Mouse (Mus musculus): ENCODE measurements at regions not wholly inside any gene's neighbourhood (a gene's known extent, or its start where the extent isn't known, plus 50 kb on each side); places are given as distances from the start of the nearest gene placed in this dataset.
A peak's percentile ranks its signal among the peaks of the same experiment; 100 is the strongest.

DNA sequence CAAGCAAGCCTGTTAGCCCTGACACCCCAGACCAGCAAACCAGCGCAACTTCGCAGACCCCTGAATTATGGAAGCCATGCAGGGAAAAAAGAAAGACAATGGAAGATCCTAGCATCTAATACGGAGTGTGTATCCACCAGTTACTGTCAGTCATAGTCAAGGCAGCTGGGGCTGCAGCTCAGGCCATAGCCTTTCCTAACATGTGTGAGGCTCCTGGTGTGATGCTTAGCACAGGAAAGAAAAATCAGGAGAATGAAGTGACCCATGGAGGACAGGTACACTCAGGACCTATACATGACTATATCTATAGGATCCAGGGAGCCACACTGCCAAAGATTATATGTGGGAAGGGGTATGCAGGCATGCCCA is 136.6 kb downstream of the Ets2 start:
- no peaks in the 10 kb centered on the region for H3K4me1 ChIP-seq (ENCODE audit: control insufficient read depth, insufficient read depth, low read length)
- no peak overlapping the region for H3K4me3 ChIP-seq (ENCODE audit: low read depth, low read length)
- WGBS: 91% methylated on average over 3 of the region's 3 CpGs
- no peak overlapping the region for H3K9ac ChIP-seq (replicated peaks; ENCODE audit: low read length)
- no peaks in the 10 kb centered on the region for H3K36me3 ChIP-seq (replicated peaks; ENCODE audit: control insufficient read depth, insufficient read depth, low read depth, low read length)
- ATAC-seq (replicated peaks; ENCODE audit: insufficient number of reproducible peaks, low FRiP score, low TSS enrichment, low read depth): no peak
- no peak overlapping the region for H3K27ac ChIP-seq (replicated peaks; ENCODE audit: low read depth, low read length)
- no peak overlapping the region for H3K4me2 ChIP-seq (ENCODE audit: low read depth, low read length)
- DNase-seq (ENCODE audit: low spot score): no peak
- H3K27me3 ChIP-seq (ENCODE audit: control insufficient read depth, insufficient read depth, low read length): no peaks in the 10 kb centered on the region
- H3K9me3 ChIP-seq (replicated peaks; ENCODE audit: control insufficient read depth, low read length): no peaks in the 10 kb centered on the region

DNA sequence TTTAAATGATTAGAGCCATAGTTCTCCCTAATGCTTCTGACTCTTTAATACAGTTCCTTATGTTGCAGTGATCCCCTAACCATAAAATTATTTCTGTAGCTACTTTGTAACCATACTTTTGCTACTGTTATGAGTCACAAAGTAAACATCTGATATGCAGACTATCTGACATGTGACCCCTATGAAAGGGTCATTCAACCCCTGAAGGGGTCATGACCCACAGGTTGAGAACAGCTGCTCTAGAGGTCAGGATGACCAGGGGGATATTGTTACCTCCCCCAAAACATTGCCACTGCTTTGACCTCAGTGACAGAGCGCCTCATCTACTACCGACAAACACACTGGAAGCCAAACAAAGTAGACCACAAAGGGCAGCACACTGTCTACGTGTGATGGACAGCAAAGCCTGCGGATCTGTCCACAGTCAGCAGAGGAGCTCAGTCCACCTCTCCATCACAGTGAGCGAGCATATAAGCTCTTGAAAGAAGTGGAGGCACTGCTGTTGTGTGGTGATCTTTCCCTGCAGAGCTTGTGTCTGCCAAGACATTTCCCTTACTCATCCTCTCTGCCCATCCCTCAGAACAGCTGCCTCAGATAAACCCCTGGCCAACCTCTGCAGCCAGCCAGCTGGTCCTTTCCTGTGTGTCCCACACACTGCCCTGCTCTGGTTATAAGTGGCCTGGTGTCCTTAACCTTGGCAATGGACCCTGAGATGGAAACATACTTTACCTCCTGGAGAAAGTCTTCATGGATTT is 136.0 kb downstream of the Ets2 start:
- Histone ChIP-seq H3K9ac (replicated peaks; ENCODE audit: low read length) (no peak overlapping the region), H3K4me2 (ENCODE audit: low read depth, low read length) (no peak overlapping the region), H3K27ac (replicated peaks; ENCODE audit: low read depth, low read length) (no peak overlapping the region), H3K4me3 (ENCODE audit: low read depth, low read length) (no peak overlapping the region), H3K27me3 (ENCODE audit: control insufficient read depth, insufficient read depth, low read length) (no peaks in the 10 kb centered on the region), H3K9me3 (replicated peaks; ENCODE audit: control insufficient read depth, low read length) (no peaks in the 10 kb centered on the region), H3K36me3 (replicated peaks; ENCODE audit: control insufficient read depth, insufficient read depth, low read depth, low read length) (no peaks in the 10 kb centered on the region), H3K4me1 (ENCODE audit: control insufficient read depth, insufficient read depth, low read length) (no peaks in the 10 kb centered on the region; the same call in 1 of the 2 replicates)
- ATAC-seq (replicated peaks; ENCODE audit: insufficient number of reproducible peaks, low FRiP score, low TSS enrichment, low read depth) (no peak), DNase-seq (ENCODE audit: low spot score) (no peak)
- WGBS: 43% methylated on average over 5 of the region's 5 CpGs

DNA sequence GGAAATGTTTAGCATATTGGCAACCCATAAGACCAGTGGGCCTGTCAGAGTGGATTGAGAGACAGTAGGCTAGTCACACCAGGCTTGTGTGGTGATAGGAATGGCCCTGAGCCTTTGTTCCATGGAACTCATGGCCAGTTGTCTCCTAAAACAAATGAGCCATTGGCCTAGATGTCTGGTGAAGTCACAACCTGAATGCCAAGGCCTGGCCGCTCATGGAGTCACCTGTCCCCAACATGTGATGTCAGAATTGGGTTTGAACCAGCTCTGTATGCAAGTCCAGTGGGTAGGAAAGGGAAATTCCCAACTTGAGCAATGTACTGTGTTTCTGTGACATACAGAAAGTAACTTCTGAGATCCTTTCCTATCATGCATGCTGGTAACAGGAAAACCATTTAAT is 134.1 kb downstream of the Ets2 start:
- Histone ChIP-seq H3K27ac (replicated peaks; ENCODE audit: low read depth, low read length) (no peak overlapping the region), H3K4me1 (ENCODE audit: control insufficient read depth, insufficient read depth, low read length) (no peaks in the 10 kb centered on the region; the same call in 1 of the 2 replicates), H3K9ac (replicated peaks; ENCODE audit: low read length) (no peak overlapping the region), H3K27me3 (ENCODE audit: control insufficient read depth, insufficient read depth, low read length) (no peaks in the 10 kb centered on the region), H3K4me3 (ENCODE audit: low read depth, low read length) (no peak overlapping the region), H3K9me3 (replicated peaks; ENCODE audit: control insufficient read depth, low read length) (no peaks in the 10 kb centered on the region), H3K4me2 (ENCODE audit: low read depth, low read length) (no peak overlapping the region), H3K36me3 (replicated peaks; ENCODE audit: control insufficient read depth, insufficient read depth, low read depth, low read length) (no peaks in the 10 kb centered on the region)
- WGBS: 100% methylated on average over 1 of the region's 1 CpGs
- ATAC-seq (replicated peaks; ENCODE audit: insufficient number of reproducible peaks, low FRiP score, low TSS enrichment, low read depth) (no peak), DNase-seq (ENCODE audit: low spot score) (no peak)

DNA sequence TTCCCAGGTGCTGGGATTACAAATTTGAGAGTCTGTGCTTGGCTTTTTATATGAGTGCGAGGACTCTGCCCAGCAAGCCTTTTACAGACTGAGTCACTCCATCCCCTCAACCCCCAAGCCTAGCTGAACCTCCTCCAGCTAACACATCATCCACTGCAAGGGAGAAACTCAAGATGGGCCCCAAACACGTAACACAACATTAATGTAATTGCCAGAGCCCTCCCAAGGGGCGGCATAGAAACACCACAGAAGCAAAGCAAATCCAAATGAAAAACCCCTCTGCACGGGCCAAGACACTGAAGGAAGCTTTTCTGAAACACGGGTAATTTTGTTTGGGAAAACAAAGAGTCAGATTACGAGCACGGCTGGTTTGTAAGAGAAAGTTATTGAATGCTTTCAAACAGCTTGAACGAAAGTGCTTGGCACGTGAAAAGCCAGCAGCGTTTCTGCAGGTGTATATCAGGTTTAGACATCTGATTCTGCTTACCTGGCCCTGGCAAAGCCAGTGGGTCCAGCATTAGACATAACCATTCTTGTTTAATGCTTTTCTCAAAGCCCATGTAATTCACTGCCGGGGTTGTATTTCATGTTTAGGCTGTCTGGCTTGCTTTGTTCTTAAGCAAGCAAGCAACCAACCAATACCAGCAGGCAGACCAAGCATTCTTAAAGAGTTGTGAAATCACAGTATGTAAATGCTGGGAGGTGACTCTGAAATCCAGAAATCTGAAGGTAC is 132.8 kb downstream of the Ets2 start:
- Histone ChIP-seq H3K9ac (replicated peaks; ENCODE audit: low read length) (no peak overlapping the region), H3K27ac (replicated peaks; ENCODE audit: low read depth, low read length) (peak overlapping the region; percentile 56; the same call in 1 of the 2 replicates), H3K27me3 (ENCODE audit: control insufficient read depth, insufficient read depth, low read length) (no peaks in the 10 kb centered on the region), H3K36me3 (replicated peaks; ENCODE audit: control insufficient read depth, insufficient read depth, low read depth, low read length) (no peaks in the 10 kb centered on the region), H3K4me1 (ENCODE audit: control insufficient read depth, insufficient read depth, low read length) (no peaks in the 10 kb centered on the region; the same call in 1 of the 2 replicates), H3K4me2 (ENCODE audit: low read depth, low read length) (no peak overlapping the region; the same call in 1 of the 2 replicates), H3K4me3 (ENCODE audit: low read depth, low read length) (no peak overlapping the region), H3K9me3 (replicated peaks; ENCODE audit: control insufficient read depth, low read length) (no peaks in the 10 kb centered on the region)
- ATAC-seq (replicated peaks; ENCODE audit: insufficient number of reproducible peaks, low FRiP score, low TSS enrichment, low read depth) (0 out of 2 replicates have a peak, but pooled peaks have one; percentile 40), DNase-seq (ENCODE audit: low spot score) (peak; percentile 68)
- WGBS: 24% methylated on average over 11 of the region's 11 CpGs

DNA sequence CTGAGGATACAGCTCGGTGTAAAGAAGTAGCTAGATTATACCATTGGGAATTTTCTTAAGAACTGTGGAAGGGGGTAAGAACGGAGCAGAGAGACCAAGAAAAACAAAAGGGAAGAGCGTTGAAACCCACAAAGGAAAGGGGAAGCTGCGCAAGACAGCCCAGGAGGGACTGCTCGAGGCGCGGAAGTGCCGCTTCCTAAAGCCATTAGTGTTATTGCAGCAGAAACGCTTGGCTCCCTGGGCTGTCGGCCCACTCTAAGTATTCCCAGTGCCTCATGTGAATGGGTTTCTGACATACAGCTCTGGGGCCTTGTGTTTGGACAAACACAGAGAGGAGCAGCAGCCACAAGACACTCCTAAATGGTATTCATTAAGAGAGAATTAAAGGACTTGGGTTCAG is 131.6 kb downstream of the Ets2 start:
- H3K27me3 ChIP-seq (ENCODE audit: control insufficient read depth, insufficient read depth, low read length): no peaks in the 10 kb centered on the region
- H3K4me1 ChIP-seq (ENCODE audit: control insufficient read depth, insufficient read depth, low read length): no peaks in the 10 kb centered on the region; the same call in 1 of the 2 replicates
- H3K4me3 ChIP-seq (ENCODE audit: low read depth, low read length): no peak overlapping the region
- ATAC-seq (replicated peaks; ENCODE audit: insufficient number of reproducible peaks, low FRiP score, low TSS enrichment, low read depth) (no peak), DNase-seq (ENCODE audit: low spot score) (no peak)
- no peaks in the 10 kb centered on the region for H3K36me3 ChIP-seq (replicated peaks; ENCODE audit: control insufficient read depth, insufficient read depth, low read depth, low read length)
- no peak overlapping the region for H3K9ac ChIP-seq (replicated peaks; ENCODE audit: low read length)
- no peak overlapping the region for H3K4me2 ChIP-seq (ENCODE audit: low read depth, low read length)
- peak overlapping the region; percentile 15; the same call in 1 of the 2 replicates for H3K27ac ChIP-seq (replicated peaks; ENCODE audit: low read depth, low read length)
- H3K9me3 ChIP-seq (replicated peaks; ENCODE audit: control insufficient read depth, low read length): no peaks in the 10 kb centered on the region
- 62% methylated on average over 10 of the region's 10 CpGs for WGBS

DNA sequence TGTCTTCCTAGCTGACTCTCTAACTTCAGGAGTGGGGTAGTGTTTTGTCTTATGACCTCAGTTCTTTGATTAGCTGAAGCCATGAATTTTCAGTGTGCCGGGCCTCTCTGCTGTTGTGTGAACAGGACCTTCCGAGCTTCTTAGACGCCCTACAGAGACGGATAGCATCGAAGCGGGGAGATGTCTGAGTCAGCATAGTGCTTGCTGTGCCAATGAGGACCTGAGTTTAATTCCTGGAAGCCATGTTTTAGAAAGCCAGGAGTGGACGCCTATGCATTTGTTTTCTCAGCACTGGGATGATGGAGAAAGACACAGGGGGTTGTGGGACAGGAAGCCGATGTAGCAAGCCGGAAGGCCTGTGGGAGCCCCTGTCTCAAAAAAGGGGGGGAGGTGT is 130.5 kb downstream of the Ets2 start:
- no peak for ATAC-seq (replicated peaks; ENCODE audit: insufficient number of reproducible peaks, low FRiP score, low TSS enrichment, low read depth)
- Histone ChIP-seq H3K27me3 (ENCODE audit: control insufficient read depth, insufficient read depth, low read length) (no peaks in the 10 kb centered on the region), H3K4me1 (ENCODE audit: control insufficient read depth, insufficient read depth, low read length) (no peaks in the 10 kb centered on the region; the same call in 1 of the 2 replicates), H3K4me3 (ENCODE audit: low read depth, low read length) (no peak overlapping the region), H3K36me3 (replicated peaks; ENCODE audit: control insufficient read depth, insufficient read depth, low read depth, low read length) (no peaks in the 10 kb centered on the region), H3K27ac (replicated peaks; ENCODE audit: low read depth, low read length) (peak overlapping the region; percentile 52; the same call in 1 of the 2 replicates), H3K9me3 (replicated peaks; ENCODE audit: control insufficient read depth, low read length) (no peaks in the 10 kb centered on the region), H3K4me2 (ENCODE audit: low read depth, low read length) (no peak overlapping the region), H3K9ac (replicated peaks; ENCODE audit: low read length) (no peak overlapping the region)
- no peak for DNase-seq (ENCODE audit: low spot score)
- 79% methylated on average over 9 of the region's 9 CpGs for WGBS

DNA sequence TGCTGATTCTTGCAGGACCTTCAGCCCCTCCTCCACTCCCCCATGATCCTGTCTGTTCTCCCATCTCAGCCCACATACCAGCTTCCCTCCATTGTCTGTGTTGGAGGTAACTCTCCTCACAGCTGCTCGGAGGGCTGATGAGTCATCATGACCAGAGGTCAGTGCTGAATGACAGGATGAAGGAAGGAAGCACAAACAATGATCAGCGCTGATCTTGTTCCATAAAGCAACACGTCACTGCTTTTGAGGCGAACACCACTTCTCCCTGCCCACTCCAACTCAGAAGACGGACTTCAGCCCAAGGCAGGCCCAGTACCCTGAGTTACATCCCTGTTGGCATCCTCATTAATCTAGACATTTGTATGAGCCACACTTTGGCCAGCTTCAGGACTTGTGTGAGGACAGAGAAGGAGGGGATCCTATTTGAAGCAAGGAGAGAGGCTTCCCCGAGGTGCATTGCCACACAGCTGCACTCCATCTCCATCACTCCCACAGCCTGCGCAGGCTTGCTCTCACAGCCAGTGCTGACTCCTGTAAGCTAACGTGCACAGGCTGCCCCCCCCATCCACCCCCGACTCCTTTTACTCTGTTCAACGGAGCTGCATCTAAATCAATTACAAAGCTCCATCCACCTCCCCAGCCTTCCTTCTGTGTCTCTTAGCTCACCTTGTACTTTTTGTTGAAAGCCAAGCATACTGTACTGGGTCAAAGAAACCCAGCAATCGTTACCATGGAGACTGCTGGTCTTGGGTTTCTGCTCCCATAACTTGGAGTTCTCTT is 129.9 kb downstream of the Ets2 start:
- no peaks in the 10 kb centered on the region for H3K9me3 ChIP-seq (replicated peaks; ENCODE audit: control insufficient read depth, low read length)
- no peak overlapping the region for H3K4me2 ChIP-seq (ENCODE audit: low read depth, low read length)
- no peak overlapping the region for H3K4me3 ChIP-seq (ENCODE audit: low read depth, low read length)
- ATAC-seq (replicated peaks; ENCODE audit: insufficient number of reproducible peaks, low FRiP score, low TSS enrichment, low read depth) (peak; percentile 60; the same call in 1 of the 2 replicates), DNase-seq (ENCODE audit: low spot score) (peak; percentile 54)
- H3K27ac ChIP-seq (replicated peaks; ENCODE audit: low read depth, low read length): 0 out of 2 replicates have a peak overlapping the region, but pooled peaks have one; percentile 52
- H3K36me3 ChIP-seq (replicated peaks; ENCODE audit: control insufficient read depth, insufficient read depth, low read depth, low read length): no peaks in the 10 kb centered on the region
- H3K9ac ChIP-seq (replicated peaks; ENCODE audit: low read length): peak overlapping the region; percentile 19; the same call in 1 of the 2 replicates
- H3K27me3 ChIP-seq (ENCODE audit: control insufficient read depth, insufficient read depth, low read length): no peaks in the 10 kb centered on the region
- 53% methylated on average over 11 of the region's 11 CpGs for WGBS
- H3K4me1 ChIP-seq (ENCODE audit: control insufficient read depth, insufficient read depth, low read length): no peaks in the 10 kb centered on the region; the same call in 1 of the 2 replicates
